Mouse (Mus musculus): ENCODE measurements around the gene Cwc25. TPM values are rescaled to one million over a fixed set of nuclear protein-coding genes. Genes with fewer than 3 reads are reported as not detected.

Gene Cwc25
- total and polyA plus RNA-seq, 3 experiments, result 20.8 to 27.4 (median 23.2) TPM

DNA sequence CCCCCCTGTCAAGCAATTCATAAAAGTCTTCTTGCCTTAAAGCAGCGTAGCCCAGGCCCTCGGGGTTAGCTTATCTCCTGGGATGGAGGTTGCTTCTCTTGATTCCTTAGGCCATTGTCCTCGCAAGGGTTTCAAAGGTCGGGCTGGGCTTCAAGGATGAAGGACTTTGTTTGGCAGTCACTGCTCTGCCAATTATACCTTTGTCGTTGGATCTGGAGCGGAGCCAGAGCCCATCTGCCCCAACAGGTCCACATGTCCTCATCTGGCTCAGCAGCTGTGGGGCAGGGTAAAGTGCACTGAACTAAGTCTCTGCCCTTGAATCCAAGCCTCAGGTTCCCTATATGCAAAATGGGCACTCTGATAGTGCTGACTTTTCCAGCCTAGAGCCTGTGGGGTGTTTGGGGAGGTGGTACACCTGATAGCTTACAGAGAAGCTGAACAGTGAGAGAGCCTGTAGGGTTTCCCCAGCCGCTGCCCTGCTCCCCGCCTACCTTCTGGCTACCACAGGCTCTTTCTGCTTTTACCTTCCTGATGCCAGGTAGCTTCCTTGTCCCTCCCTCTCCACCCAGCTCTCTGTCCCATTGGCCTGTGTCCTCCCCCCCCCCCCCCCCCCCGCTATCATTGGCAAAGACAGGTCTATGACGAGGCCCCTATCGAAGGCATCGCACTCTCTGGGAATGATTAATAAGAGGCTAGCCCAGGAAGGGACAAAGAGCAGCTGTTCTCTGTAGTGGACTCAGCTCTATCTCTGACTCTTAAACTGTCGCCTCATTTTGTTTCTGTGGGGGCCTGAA is 45.4 kb upstream of the Cwc25 start:
- Histone ChIP-seq H3K36me3 (replicated peaks) (peaks cover 96% of the 10 kb centered on the region), H3K27me3 (ENCODE audit: insufficient read depth, low read length) (no peaks in the 10 kb centered on the region), H3K4me3 (ENCODE audit: low read depth, low read length) (no peak overlapping the region), H3K9me3 (replicated peaks) (no peaks in the 10 kb centered on the region), H3K4me1 (ENCODE audit: insufficient read depth, low read depth, low read length) (peaks cover 35% of the 10 kb centered on the region)
- TF ChIP-seq TAL1 (conservative IDR thresholded peaks at IDR 0.05; ENCODE audit: low read depth, low read length) (no peak), GATA2 (IDR thresholded peaks at IDR 0.05; ENCODE audit: borderline replicate concordance, low read depth, low read length) (no peak), CTCF (IDR thresholded peaks at IDR 0.05; ENCODE audit: low read depth, low read length) (no peak), POLR2AphosphoS5 (IDR thresholded peaks at IDR 0.05; ENCODE audit: insufficient replicate concordance, low read depth, low read length) (no peak), GATA1 (IDR thresholded peaks at IDR 0.05; ENCODE audit: borderline replicate concordance, low read length) (no peak)
- DNase-seq (ENCODE audit: low spot score) (no peak), ATAC-seq (ENCODE audit: extremely low read depth, insufficient number of reproducible peaks, low FRiP score, poor library complexity, severe bottlenecking) (no peak)

DNA sequence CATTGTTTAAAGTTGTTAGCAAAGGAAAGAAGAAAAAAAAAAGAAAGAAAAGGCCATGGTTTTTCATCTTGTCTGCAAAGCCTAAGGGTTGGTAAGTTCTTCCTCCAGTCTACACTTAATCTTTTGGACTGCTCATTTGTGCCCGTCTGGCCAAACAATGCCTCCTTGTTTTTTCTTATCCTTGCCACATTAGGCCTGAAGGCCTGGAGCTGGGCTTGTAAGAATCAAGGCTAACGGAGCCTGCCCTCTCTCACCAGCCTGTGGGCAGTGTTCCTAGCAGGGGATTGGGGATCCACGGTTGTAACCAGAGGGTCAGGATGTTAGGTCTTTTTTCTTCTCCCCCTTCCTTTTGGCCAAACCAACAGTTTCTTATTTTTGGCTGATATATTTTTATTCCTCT is 44.6 kb upstream of the Cwc25 start:
- DNase-seq (ENCODE audit: low spot score), result no peak
- peaks cover 34% of the 10 kb centered on the region for H3K4me1 ChIP-seq (ENCODE audit: insufficient read depth, low read depth, low read length)

DNA sequence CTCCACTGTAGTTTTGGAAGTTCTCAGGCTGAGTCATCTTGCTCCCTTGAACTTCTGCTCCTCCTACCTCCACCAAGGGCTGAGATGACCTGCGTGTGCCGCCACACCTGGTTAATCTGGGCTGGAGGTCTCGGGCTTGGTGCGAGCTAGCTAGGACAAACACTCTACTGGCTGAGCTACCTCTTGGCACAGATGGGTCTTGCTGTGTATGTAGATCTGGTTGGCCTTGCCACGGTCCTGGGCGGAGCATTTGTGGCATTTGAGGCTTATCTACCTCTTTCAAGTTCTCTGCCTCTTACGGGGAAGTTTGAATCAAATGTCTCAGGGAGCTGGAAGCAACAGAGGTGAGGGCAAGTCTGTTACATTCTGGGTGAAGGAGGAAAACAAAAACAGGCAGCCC is 44.0 kb upstream of the Cwc25 start:
- TF ChIP-seq POLR2AphosphoS5 (IDR thresholded peaks at IDR 0.05; ENCODE audit: insufficient replicate concordance, low read depth, low read length) (no peak), GATA1 (IDR thresholded peaks at IDR 0.05; ENCODE audit: borderline replicate concordance, low read length) (no peak), GATA2 (IDR thresholded peaks at IDR 0.05; ENCODE audit: borderline replicate concordance, low read depth, low read length) (no peak), TAL1 (conservative IDR thresholded peaks at IDR 0.05; ENCODE audit: low read depth, low read length) (no peak)
- peaks cover 40% of the 10 kb centered on the region for H3K4me1 ChIP-seq (ENCODE audit: insufficient read depth, low read depth, low read length)
- no peak overlapping the region for H3K4me3 ChIP-seq (ENCODE audit: low read depth, low read length)
- H3K36me3 ChIP-seq (replicated peaks), result peaks cover 92% of the 10 kb centered on the region
- no peaks in the 10 kb centered on the region for H3K9me3 ChIP-seq (replicated peaks)
- no peak for ATAC-seq (ENCODE audit: extremely low read depth, insufficient number of reproducible peaks, low FRiP score, poor library complexity, severe bottlenecking)
- no peaks in the 10 kb centered on the region for H3K27me3 ChIP-seq (ENCODE audit: insufficient read depth, low read length)
- no peak for DNase-seq (ENCODE audit: low spot score)

More for the DNA sequence above, 44.6 kb upstream of the Cwc25 start:
- no peak for ATAC-seq (ENCODE audit: extremely low read depth, insufficient number of reproducible peaks, low FRiP score, poor library complexity, severe bottlenecking)
- Histone ChIP-seq H3K9me3 (replicated peaks) (no peaks in the 10 kb centered on the region), H3K27me3 (ENCODE audit: insufficient read depth, low read length) (no peaks in the 10 kb centered on the region), H3K4me3 (ENCODE audit: low read depth, low read length) (no peak overlapping the region), H3K36me3 (replicated peaks) (peaks cover 96% of the 10 kb centered on the region)
- TF ChIP-seq POLR2AphosphoS5 (IDR thresholded peaks at IDR 0.05; ENCODE audit: insufficient replicate concordance, low read depth, low read length) (no peak), GATA1 (IDR thresholded peaks at IDR 0.05; ENCODE audit: borderline replicate concordance, low read length) (no peak), CTCF (IDR thresholded peaks at IDR 0.05; ENCODE audit: low read depth, low read length) (no peak), TAL1 (conservative IDR thresholded peaks at IDR 0.05; ENCODE audit: low read depth, low read length) (no peak), GATA2 (IDR thresholded peaks at IDR 0.05; ENCODE audit: borderline replicate concordance, low read depth, low read length) (no peak)

DNA sequence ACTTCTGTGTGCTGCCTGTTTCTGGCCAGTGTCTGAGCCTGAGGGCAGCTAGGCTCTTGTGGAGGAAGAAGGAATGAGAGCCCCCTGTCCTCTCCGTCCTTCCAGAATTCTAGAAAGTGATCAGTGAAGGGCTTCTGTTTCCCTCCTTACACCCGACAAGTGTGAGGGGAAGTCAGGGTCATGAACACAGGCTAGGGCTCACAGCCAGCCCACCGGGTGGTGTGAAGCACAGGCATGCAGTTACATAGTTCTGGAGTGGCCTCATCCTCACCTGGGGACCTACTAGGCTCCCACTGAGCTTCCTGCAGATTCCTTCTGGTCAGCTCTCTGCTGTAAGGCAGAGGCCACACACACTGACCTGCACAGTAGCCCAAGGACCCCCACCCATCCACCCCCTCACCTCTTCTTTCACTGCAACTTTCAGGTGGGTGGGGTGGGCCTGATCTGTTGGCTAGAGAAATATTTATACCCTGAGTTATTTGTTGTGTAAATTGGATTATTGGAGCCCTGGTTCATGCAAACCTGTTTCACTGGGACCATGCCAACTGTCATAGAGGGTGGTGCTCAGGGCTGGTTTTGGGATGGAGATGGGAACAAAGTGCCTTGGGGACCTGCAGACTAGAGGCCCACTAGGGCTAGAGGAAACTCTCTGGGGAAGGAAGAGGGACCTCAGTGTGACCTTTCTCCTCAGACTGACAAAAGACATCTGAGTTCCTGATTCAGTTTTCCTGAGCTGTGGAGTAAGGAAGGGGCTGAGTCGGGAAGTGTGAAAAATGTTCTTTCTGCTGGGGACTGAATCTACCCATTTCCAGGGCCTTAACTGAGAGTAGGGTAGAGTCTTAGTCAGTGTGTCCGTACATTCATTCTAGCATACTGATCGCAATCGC is 43.1 kb upstream of the Cwc25 start:
- Histone ChIP-seq H3K4me3 (ENCODE audit: low read depth, low read length) (no peak overlapping the region), H3K27me3 (ENCODE audit: insufficient read depth, low read length) (no peaks in the 10 kb centered on the region), H3K9me3 (replicated peaks) (no peaks in the 10 kb centered on the region), H3K36me3 (replicated peaks) (peaks cover 88% of the 10 kb centered on the region), H3K4me1 (ENCODE audit: insufficient read depth, low read depth, low read length) (peaks cover 48% of the 10 kb centered on the region)
- ATAC-seq (ENCODE audit: extremely low read depth, insufficient number of reproducible peaks, low FRiP score, poor library complexity, severe bottlenecking) (no peak), DNase-seq (ENCODE audit: low spot score) (no peak)
- no peak for TF ChIP-seq POLR2AphosphoS5 (IDR thresholded peaks at IDR 0.05; ENCODE audit: insufficient replicate concordance, low read depth, low read length)
- no peak for TF ChIP-seq GATA2 (IDR thresholded peaks at IDR 0.05; ENCODE audit: borderline replicate concordance, low read depth, low read length)
- TF ChIP-seq GATA1 (IDR thresholded peaks at IDR 0.05; ENCODE audit: borderline replicate concordance, low read length), result no peak
- TF ChIP-seq CTCF (IDR thresholded peaks at IDR 0.05; ENCODE audit: low read depth, low read length), result no peak
- TF ChIP-seq TAL1 (conservative IDR thresholded peaks at IDR 0.05; ENCODE audit: low read depth, low read length), result no peak

DNA sequence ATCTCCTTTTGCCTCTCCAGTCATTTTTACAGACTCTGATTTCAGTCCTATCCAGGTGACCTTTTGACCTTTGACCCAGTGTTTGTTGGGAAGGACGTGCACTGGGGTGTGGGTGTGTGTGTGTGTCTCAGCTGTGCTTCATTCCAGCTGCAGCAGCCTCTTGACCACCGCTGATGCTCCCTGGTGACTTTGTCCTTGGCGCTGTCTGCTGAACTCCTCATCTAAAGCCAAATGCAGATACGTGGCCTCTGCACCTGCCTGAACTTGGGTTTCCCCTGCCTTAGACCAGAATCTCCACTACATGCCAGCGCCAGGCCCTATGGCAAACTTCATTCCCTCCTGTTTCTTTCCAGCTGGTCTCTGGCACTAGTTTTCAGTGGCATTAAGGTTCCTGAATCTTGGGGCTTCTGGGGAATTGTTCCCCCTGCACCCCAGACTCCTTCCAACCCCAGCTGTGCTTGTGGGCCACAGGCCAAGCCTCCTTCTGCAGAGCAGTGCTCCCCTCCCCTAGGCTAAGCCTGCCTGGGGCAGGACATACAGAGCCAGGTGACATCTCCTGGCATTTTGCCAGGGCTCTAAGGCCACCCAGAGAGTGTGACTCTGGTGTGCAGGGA is 42.4 kb upstream of the Cwc25 start:
- DNase-seq (ENCODE audit: low spot score) (no peak), ATAC-seq (ENCODE audit: extremely low read depth, insufficient number of reproducible peaks, low FRiP score, poor library complexity, severe bottlenecking) (no peak)
- Histone ChIP-seq H3K4me3 (ENCODE audit: low read depth, low read length) (no peak overlapping the region), H3K4me1 (ENCODE audit: insufficient read depth, low read depth, low read length) (peaks cover 55% of the 10 kb centered on the region), H3K27me3 (ENCODE audit: insufficient read depth, low read length) (no peaks in the 10 kb centered on the region), H3K36me3 (replicated peaks) (peaks cover 85% of the 10 kb centered on the region), H3K9me3 (replicated peaks) (no peaks in the 10 kb centered on the region)
- no peak for TF ChIP-seq GATA1 (IDR thresholded peaks at IDR 0.05; ENCODE audit: borderline replicate concordance, low read length)
- no peak for TF ChIP-seq POLR2AphosphoS5 (IDR thresholded peaks at IDR 0.05; ENCODE audit: insufficient replicate concordance, low read depth, low read length)
- no peak for TF ChIP-seq GATA2 (IDR thresholded peaks at IDR 0.05; ENCODE audit: borderline replicate concordance, low read depth, low read length)
- TF ChIP-seq CTCF (IDR thresholded peaks at IDR 0.05; ENCODE audit: low read depth, low read length), result no peak
- no peak for TF ChIP-seq TAL1 (conservative IDR thresholded peaks at IDR 0.05; ENCODE audit: low read depth, low read length)
